Mouse (Mus musculus) regulatory T cell (primary cell): Measurements from ENCODE around the gene Txnrd2.

Source experiments
- in situ Hi-C: fragments of 300-600 bp; cut with MboI, MseI; formaldehyde crosslinking; loops from one replicate; pipeline ENCODE4 v1.15.1; 2025; ENCODE audit warnings: high pct_unique_total_duplicates

Txnrd2 gene

GRCm38 (mm10) chr16:18416837-18417236 is 9.3 kb upstream of the Txnrd2 start:
- in situ Hi-C loops = loop anchor here (5.0 kb wide), 1 partner anchor 50 kb away; no protein-coding TSS in a partner anchor

GRCm38 (mm10) chr16:18417491-18417890 is 8.7 kb upstream of the Txnrd2 start:
- in situ Hi-C loops = loop anchor here (5.0 kb wide), 1 partner anchor 50 kb away; no protein-coding TSS in a partner anchor

- in situ Hi-C loops = loop anchor here (5.0 kb wide), 1 partner anchor 48 kb away; no protein-coding TSS in a partner anchor
Observed at GRCm38 (mm10) chr16:18418756-18419602, 7.2 kb upstream of the Txnrd2 start.

GRCm38 (mm10) chr16:18419603-18420026 is 6.6 kb upstream of the Txnrd2 start:
- in situ Hi-C loops = loop anchor here (5.0 kb wide), 1 partner anchor 48 kb away; no protein-coding TSS in a partner anchor

- in situ Hi-C loops = no loop called here
Observed at GRCm38 (mm10) chr16:18420571-18420970, 5.6 kb upstream of the Txnrd2 start.

- in situ Hi-C loops = no loop called here
Observed at GRCm38 (mm10) chr16:18423203-18423914, 2.8 kb upstream of the Txnrd2 start.

- in situ Hi-C loops = no loop called here
Observed at GRCm38 (mm10) chr16:18423915-18424265, 2.3 kb upstream of the Txnrd2 start.

GRCm38 (mm10) chr16:18424364-18425045 is 1.7 kb upstream of the Txnrd2 start:
- in situ Hi-C loops = no loop called here

- in situ Hi-C loops = no loop called here
Observed at GRCm38 (mm10) chr16:18425475-18426214, 539 bp upstream of the Txnrd2 start.

- in situ Hi-C loops = no loop called here
Observed at GRCm38 (mm10) chr16:18426802-18427280, 657 bp downstream of the Txnrd2 start, which contains the start of gene Comt. Gene Comt, minus strand, starts transcription at chr16:18426852.

GRCm38 (mm10) chr16:18428011-18428515 is 1.9 kb downstream of the Txnrd2 start:
- in situ Hi-C loops = no loop called here

- in situ Hi-C loops = no loop called here
Observed at GRCm38 (mm10) chr16:18428516-18429042, 2.4 kb downstream of the Txnrd2 start.

GRCm38 (mm10) chr16:18429641-18430040 is 3.5 kb downstream of the Txnrd2 start:
- in situ Hi-C loops = no loop called here

- in situ Hi-C loops = no loop called here
Observed at GRCm38 (mm10) chr16:18430641-18431212, 4.5 kb downstream of the Txnrd2 start.

GRCm38 (mm10) chr16:18433341-18433920 is 7.2 kb downstream of the Txnrd2 start:
- in situ Hi-C loops = no loop called here

- in situ Hi-C loops = no loop called here
Observed at GRCm38 (mm10) chr16:18436128-18436527, 9.9 kb downstream of the Txnrd2 start.

GRCm38 (mm10) chr16:18443385-18443841 is 17.2 kb downstream of the Txnrd2 start:
- in situ Hi-C loops = no loop called here

- in situ Hi-C loops = loop anchor here (5.0 kb wide), 1 partner anchor 175 kb away; the partner anchor contains the start of gene Gp1bb
Observed at GRCm38 (mm10) chr16:18447243-18447642, 21.1 kb downstream of the Txnrd2 start.

- in situ Hi-C loops = loop anchor here (5.0 kb wide), 1 partner anchor 174 kb away; the partner anchor contains the start of gene Gp1bb
Observed at GRCm38 (mm10) chr16:18448104-18448503, 21.9 kb downstream of the Txnrd2 start.
